9 mouse cellular contexts compared by ENCODE assay signal in genomic region chrX:8832043-8832442, GRCm38 (mm10). TPM values are rescaled to one million over a fixed set of nuclear protein-coding genes. Genes with fewer than 3 reads are reported as not detected.
DNase-seq lines count a peak whose midpoint lies in the region; ATAC-seq and TF ChIP-seq lines count a peak whose summit lies in the region.
"Had no signal": no experiment of that assay in that cellular context is flagged by ENCODE, and none has a peak within 500 bp of the region (broad histone marks: within the 10 kb centered on the region; RNA-seq: fewer than 3 reads in every experiment).

No protein-coding gene starts in this region.

- no peaks in the 10 kb centered on the region for H3K27me3 ChIP-seq in stomach, postnatal 0 days (ENCODE audit: control insufficient read depth, insufficient read depth, low read length)
- H3K27me3 ChIP-seq in forebrain, embryonic 15.5 days, result no peaks in the 10 kb centered on the region

- peak; percentile 6 for DNase-seq in ovary, postnatal 10 days (ENCODE audit: low spot score)
- no peak for DNase-seq in ovary, adult 18-20 months (ENCODE audit: low spot score)
- peak; percentile 44 for DNase-seq in adrenal gland, postnatal 25 days
- peak; percentile 0 for DNase-seq in fibroblast of lung, adult 2 months (ENCODE audit: low read depth)
- DNase-seq in layer of hippocampus, adult 18-20 months (ENCODE audit: low spot score in 2 of 2), result peak; percentile 19 to 69
- peak; percentile 47 for DNase-seq in lung, postnatal 10 days
- DNase-seq in stomach, postnatal 0 days (ENCODE audit: low spot score), result peak; percentile 48

- no peak for TF ChIP-seq EP300 in stomach, postnatal 0 days (optimal IDR thresholded peaks at IDR 0.05)

- H3K4me2 ChIP-seq in stomach, postnatal 0 days (replicated peaks; ENCODE audit: low read depth), result no peak overlapping the region
- no peak overlapping the region for H3K4me2 ChIP-seq in forebrain, embryonic 15.5 days (replicated peaks)

- H3K36me3 ChIP-seq in stomach, postnatal 0 days (ENCODE audit: control insufficient read depth, insufficient read depth, low read length), result no peaks in the 10 kb centered on the region
- no peaks in the 10 kb centered on the region for H3K36me3 ChIP-seq in forebrain, embryonic 15.5 days

- H3K9me3 ChIP-seq in stomach, postnatal 0 days (ENCODE audit: control insufficient read depth, low read length), result no peaks in the 10 kb centered on the region
- no peaks in the 10 kb centered on the region for H3K9me3 ChIP-seq in forebrain, embryonic 15.5 days

- no peak overlapping the region for H3K27ac ChIP-seq in stomach, postnatal 0 days (replicated peaks)
- no peak overlapping the region for H3K27ac ChIP-seq in forebrain, embryonic 15.5 days (replicated peaks)

- peak; percentile 74 for TF ChIP-seq CTCF in stomach, postnatal 0 days (IDR thresholded peaks at IDR 0.05; ENCODE audit: low read depth)

- no peak for ATAC-seq in stomach, postnatal 0 days (ENCODE audit: low FRiP score, low TSS enrichment)
- no peak for ATAC-seq in forebrain, embryonic 15.5 days (replicated peaks)

- H3K4me1 ChIP-seq in stomach, postnatal 0 days (replicated peaks; ENCODE audit: control insufficient read depth, insufficient read depth), result no peaks in the 10 kb centered on the region
- H3K4me1 ChIP-seq in forebrain, embryonic 15.5 days, result no peaks in the 10 kb centered on the region

- H3K4me3 ChIP-seq in stomach, postnatal 0 days (ENCODE audit: low read depth, low read length), result no peak overlapping the region
- no peak overlapping the region for H3K4me3 ChIP-seq in forebrain, embryonic 15.5 days
- H3K4me3 ChIP-seq: erythroblast, embryonic 14.5 days had no signal

- no peak overlapping the region for H3K9ac ChIP-seq in stomach, postnatal 0 days (ENCODE audit: low read length)
- H3K9ac ChIP-seq in forebrain, embryonic 15.5 days (replicated peaks), result no peak overlapping the region

RNA-seq across cellular contexts. Expression of gene Gm6592, which starts 11.8 kb away (rescaled TPM):
- not detected in 2 replicates for total RNA-seq in adrenal gland, postnatal 25 days (2021)
- not detected for total RNA-seq in layer of hippocampus, adult 18-20 months (2021)
- polyA plus RNA-seq in stomach, postnatal 0 days (2015; fragmentation: Nextera tagmentation; extraction: Ambion mirVana), result not detected in 2 replicates
- not detected in 2 replicates for polyA plus RNA-seq in forebrain, embryonic 15.5 days (2015; fragmentation: Nextera tagmentation; extraction: Ambion mirVana)
- polyA plus RNA-seq: erythroblast, embryonic 14.5 days had no signal

RNA-seq across cellular contexts. Expression of gene Ssxb5, which starts 28.6 kb away (rescaled TPM):
- not detected in 2 replicates for total RNA-seq in adrenal gland, postnatal 25 days (2021)
- total RNA-seq in layer of hippocampus, adult 18-20 months (2021), result not detected
- not detected in 2 replicates for polyA plus RNA-seq in stomach, postnatal 0 days (2015; fragmentation: Nextera tagmentation; extraction: Ambion mirVana)
- polyA plus RNA-seq in forebrain, embryonic 15.5 days (2015; fragmentation: Nextera tagmentation; extraction: Ambion mirVana), result not detected in 2 replicates
- polyA plus RNA-seq: erythroblast, embryonic 14.5 days had no signal

RNA-seq across cellular contexts. Expression of gene Gm5751, which starts 42.0 kb away (rescaled TPM):
- total RNA-seq in adrenal gland, postnatal 25 days (2021), result not detected in 2 replicates
- total RNA-seq in layer of hippocampus, adult 18-20 months (2021), result not detected
- not detected in 2 replicates for polyA plus RNA-seq in stomach, postnatal 0 days (2015; fragmentation: Nextera tagmentation; extraction: Ambion mirVana)
- not detected in 2 replicates for polyA plus RNA-seq in forebrain, embryonic 15.5 days (2015; fragmentation: Nextera tagmentation; extraction: Ambion mirVana)
- polyA plus RNA-seq: erythroblast, embryonic 14.5 days had no signal
